Mouse (Mus musculus) erythroid progenitor cell, adult 5-6 weeks (primary cell): ENCODE data around the gene Galntl5. TPM values are rescaled to one million over a fixed set of nuclear protein-coding genes. Genes with fewer than 3 reads are reported as not detected.
"Not testable (repeated sequence)": the region's sequence is repeated elsewhere in the genome, so short reads cannot be mapped to it uniquely, and the experiment has no call there.

ENCODE experiments used
- ATAC-seq: replicated peaks from 2 replicates; pipeline ENCODE4 v1.8.0; 2016; ENCODE audit warnings: moderate number of reproducible peaks, mild to moderate bottlenecking, moderate TSS enrichment, inconsistent platforms; ENCODE audit not compliant: poor library complexity, low FRiP score, severe bottlenecking
- total RNA-seq, 2 experiments: library from RNA; stranded (forward) in 1 of 2; stranded (reverse) in 1 of 2; fragments of 150-400 nt in 1 of 2; fragments of 186-747, 209-891 nt in 1 of 2; gene quantifications; 2 replicates each; pipeline versions ENCODE4 v1.2.3 to v1.2.4; 2015 to 2017; ENCODE audit warnings: low replicate concordance in 2 of 2

Gene Galntl5
- total RNA-seq (2015; ENCODE audit: low replicate concordance) (not detected in 2 replicates), total RNA-seq (2017; ENCODE audit: low replicate concordance) (not detected in 2 replicates)

DNA sequence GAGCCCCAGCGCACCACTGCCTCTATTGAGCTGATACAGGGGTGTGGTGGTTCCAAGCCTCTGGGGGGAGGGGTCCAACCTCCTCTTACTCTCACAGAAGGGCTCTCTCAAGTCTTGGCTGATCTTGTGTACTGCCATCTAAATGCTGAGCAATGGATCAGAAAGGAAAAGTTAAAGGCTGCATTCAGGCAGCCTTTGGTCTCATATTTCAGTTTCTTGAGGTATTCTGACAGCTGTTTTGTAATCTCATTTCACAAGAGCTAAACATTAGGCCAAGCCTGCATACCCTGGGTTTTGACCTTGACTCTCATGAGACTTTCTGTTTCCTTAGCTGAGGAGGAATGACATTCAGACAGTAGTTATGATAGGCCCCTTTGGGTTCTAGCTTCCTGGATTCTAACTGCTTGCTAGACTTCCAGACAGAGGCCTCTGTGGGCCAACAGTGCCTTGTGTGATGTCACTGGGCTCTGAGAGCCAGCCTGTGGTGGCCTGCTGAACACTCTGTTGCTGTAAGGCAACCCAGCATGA lies at the start of gene Galntl5:
Gene Galntl5, plus strand, starts transcription at position 457 of the 528 bp plus-strand sequence.
- ATAC-seq, result no peak

DNA sequence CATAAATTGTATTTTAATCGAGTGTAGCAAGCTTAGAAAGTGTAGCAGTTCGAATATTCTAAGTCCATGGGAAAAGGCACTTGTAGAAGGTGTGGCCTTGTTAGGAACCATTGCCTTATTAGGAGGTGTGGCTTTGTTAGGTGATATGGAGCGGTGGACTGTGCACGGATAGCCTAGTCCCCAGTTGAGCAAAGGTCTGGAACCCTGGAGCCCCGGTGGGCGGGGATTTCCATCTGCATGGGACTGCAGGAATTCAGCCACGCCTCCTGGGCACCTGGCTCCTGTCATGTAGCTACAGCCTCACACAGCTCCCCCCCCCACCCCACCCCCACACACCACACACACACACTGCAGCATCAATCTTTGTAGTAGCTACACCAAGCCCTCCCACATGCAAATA lies 34.6 kb upstream of the Galntl5 start:
- no peak for ATAC-seq

DNA sequence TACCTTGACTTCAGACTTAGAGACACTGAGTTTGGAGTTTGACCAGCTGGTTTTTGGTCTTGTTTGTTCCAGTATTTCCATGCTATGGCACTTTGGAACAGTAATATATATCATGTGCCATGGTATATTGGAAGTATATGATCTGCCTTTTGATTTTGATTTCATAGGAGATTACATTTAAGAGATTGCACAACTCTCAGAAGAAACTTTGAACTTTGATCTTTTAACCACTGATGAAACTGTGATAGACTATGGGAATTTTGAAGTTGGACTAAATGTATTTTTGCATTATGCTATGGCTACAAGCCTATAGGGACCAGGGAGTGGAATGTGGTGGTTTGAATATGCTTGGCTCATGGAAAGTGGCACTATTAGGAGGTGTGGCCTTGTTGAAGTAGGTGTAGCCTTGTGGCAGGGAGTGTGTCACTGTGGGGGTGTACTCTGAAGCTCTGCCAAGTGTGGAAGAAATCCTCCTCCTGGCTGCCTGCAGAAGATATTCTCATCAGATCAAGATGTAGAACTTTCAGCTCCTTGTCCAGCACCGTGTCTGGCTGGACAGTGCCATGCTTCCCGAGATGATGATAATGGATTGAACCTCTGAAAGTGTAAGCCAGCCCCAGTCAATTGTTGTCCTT lies 31.8 kb upstream of the Galntl5 start:
- ATAC-seq, result no peak

DNA sequence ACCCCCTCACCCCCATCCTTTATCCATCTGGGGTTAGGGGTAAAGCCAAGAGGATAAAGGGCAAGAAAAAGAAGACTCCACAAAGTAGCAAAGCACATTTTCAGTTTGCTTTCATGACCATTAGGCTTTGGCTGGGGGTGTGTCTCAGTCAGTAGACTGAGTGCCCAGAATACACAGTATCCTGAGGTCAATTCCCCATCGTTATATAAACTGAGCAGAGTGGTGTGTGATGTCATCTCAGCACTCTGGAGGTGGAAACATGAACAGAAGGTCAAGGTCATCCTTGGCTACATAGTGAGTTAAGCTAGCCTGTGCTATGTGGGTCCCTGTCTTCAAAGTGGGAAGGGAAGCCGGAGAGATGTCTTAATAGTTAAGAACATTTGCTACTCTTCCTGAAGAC lies 27.8 kb upstream of the Galntl5 start:
- no peak for ATAC-seq

DNA sequence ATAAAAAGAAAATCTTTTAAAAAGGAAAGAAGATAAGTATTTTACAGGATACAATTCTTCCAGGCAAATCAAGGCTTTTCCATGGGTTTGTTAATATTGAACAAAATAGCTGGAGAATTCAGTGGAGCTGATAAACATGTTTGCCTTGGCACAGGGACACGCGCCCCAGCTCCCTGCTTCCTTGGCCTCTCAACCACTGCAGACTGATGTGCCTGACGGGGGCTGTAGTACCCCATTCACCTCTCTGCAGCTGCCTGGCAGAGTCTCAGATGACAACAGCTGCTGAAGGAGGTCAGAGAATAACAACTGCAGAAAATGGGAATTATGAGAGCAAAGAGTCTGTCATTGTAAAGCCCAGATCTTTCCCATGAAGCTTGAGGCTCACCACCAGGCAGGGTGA lies 27.3 kb upstream of the Galntl5 start:
- no peak for ATAC-seq

DNA sequence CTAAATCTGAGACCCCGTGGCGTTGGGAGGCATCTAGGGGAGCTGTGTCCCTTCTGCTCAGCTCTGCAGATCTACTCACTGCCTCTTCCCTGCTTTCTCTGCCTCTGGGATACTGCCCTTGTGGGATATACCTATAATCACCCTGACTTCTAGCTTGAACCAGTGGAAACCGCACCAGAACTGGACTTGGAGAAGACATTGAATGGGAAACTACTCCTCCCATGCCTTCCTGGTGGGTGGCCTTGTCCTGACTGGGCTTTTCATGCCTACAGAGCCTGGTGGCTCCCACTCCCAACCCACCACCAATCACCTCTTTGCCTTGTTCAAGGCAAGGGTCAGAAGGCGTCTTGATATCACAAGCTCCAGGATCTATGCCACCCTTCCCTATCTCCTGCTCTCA lies 26.4 kb upstream of the Galntl5 start:
- no peak for ATAC-seq

DNA sequence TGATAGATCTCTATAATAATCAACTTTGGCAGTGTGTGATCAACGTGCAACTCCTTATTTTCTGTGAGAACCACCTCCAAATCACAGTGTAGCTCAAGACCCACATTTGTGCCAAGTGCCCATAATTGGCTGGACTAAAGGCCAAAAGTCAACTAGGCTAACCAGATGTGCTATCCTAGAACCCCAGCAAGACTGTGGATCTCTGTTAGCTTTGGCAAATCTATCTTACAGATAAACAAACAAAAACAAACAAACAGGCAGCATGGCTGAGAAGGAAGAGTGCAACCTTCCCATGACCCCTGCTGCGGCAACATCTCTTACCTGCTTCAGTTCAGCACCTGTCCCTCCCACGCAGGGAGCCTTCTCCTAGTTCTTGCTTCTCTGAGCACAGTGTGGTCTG lies 25.9 kb upstream of the Galntl5 start:
- no peak for ATAC-seq

DNA sequence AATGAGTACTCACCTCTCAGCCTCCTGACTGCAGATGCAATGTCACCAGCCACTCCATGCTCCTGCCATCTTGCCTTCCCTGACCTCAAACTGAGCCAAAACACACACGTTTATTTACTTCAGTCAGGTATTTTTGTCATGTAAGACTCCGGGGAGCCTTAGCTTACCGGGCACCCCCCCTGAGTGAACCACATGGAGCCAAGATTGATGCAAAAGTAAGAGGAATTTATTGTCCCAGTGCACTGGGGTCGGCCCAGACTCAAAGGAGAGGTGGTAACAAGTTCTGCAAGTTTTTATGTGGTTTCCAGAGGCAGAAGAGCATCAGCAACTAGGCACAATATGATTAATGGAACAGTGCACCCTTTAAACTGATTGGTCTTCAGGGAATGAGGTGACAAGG lies 24.1 kb upstream of the Galntl5 start:
- no peak for ATAC-seq

DNA sequence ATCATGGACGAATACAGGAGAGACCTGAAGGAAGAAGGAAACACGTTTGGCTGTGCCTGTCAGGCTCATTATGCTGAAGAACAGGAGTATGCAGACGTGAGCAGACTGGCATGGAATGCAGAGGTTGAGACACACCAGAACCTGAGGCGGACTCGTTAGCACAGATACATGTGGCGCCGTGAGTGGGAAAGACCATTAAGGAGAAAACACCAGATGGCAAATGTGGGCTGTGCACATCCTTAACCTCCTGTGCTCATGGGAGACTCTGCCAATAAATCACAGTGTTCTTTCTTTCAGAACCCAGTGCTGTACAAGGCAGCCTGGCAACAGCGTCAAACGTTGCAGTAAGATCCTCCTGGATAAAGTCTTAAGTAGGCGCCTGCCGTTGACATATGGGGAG lies 20.7 kb upstream of the Galntl5 start:
- ATAC-seq, result no peak

DNA sequence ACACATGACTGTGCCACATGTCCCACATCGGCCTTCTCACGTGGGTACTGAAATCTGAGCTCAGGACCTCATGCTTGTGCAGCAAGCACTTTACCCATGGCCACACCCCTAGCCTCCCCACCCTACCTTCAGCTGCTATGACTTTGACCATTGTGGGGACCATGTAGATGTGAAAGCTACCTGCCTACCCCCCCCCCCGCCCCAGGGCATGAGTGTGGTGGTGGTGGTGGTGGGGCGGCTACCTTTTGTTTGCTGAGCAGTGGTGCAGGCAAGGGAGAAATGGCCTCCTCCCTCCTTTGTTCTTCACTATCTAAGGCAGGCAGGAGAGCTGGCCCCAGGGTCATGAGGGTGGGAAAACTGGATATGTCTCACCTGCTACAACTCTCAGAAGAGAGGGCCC lies 18.3 kb upstream of the Galntl5 start:
- ATAC-seq, result no peak

DNA sequence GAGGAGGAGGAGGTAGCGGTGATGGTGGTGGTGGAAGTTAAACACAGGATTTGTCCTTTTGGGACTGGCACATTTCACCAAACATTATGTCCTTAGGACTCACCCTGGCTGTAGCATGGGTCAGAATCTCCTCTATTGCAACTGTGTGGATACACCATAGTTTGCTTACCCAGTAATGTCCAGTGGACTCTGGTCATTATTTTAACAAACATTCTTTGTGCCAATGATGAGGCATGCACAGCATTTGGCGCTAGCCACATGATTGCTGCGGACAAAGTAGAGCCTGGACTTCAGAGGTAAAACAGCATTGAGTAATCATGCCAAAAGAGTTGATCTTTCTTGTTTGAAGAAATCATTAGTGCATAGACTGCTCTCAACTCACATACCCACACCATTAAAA lies 17.3 kb upstream of the Galntl5 start:
- no peak for ATAC-seq

DNA sequence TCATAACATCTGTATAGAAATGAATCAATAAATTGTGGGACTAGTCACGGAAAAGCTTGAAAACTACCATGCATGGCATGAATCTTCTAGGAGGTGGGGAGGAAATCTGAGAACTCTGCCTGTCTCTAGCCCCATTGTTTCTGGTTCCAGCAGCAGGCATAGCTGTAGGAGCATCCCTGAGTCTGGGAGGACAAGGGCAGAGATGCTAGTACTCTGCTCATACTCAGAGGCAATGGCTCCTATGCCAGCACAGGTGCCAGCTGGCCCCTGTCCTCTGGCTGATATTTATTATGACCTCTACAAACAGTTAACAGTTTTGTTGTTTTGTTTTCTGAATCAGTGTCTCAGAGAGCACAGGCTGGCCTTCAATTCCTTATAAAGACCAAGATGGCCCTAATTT lies 16.9 kb upstream of the Galntl5 start:
- no peak for ATAC-seq

DNA sequence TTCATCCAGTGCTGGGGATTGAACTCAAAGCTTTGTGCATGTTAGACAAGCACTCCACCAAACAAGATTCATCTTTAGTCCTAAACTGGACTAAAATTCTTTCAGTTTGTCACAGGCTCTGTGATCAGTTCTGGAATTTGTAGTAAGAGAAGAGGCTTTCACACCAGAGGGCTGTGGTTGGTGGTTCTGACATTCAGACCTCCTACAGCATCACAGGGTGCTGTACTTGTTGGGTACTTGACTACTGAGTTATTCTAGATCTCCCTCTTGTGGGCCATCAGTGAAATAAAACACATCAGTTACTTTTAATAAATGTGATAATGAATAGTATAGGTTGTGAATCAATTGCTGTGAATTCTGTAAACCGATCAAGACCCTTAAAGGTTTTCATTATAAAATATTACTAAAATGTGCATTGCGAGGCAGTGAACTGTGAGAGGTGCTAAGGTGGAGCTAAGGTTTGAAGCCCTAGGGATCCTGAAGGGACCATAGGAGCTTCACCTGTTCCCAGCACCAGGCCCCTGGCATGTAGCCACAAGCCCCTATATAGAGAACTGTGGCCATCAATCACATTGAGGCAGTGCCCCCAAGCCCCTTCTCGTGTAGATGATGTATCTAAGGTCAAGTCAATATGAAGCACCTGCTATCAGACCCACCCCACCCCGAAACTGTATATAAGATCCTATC lies 16.0 kb upstream of the Galntl5 start:
- no peak for ATAC-seq

DNA sequence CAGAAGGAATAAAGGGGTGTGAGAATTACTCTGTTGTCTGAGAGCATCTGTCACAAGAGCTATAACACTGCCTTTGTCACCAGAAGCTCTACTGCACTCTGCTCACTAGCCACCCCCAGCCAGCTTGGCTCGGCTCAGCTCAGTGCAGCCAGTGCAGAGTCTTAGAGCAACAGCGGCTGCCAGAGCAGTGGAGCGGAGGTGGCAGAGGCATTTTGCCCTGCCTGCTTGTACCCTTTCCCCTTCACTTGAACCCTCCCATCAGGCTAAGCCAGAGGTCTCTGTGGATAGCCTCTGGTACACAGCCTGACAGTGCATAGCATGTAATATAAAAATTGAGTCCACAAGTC lies 15.5 kb upstream of the Galntl5 start:
- ATAC-seq, result no peak

DNA sequence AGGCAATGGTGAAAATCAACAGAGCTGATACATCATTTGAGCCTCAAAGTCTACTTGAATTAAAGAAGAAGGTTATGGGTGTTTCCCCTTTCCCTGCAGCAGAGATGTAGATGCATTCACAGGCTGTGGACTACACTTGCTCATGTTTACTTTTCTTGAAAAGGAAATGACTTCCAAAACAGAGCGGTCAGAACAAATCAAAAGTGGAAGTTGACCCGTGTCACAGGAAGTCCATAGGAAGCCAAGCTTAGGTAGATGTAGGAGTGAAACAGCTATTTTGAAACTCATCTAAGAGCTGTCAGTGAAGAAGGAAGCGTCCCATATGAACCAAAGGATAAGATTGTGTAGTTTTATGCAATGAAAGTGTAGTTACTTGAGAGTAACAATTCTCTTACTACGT lies 14.6 kb upstream of the Galntl5 start:
- no peak for ATAC-seq

DNA sequence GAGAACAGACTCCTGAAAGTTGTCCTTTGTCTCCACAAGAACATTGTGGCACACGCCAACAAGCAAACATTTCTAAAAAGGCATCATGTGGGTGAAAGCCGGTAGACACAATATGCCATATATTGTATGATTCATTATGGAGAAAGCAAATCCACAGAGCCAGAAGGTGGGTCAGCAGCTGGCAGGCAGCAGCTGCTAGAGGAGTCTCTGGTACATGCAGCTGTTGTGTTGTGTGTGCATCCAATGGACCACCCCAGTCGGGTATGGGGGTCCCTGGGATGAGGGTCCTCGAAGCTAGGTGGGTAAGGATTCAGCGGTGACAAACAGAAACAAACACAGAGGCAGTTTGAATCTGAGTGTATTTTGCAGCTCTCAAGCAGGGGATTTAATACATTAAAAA lies 3.3 kb upstream of the Galntl5 start:
- not testable (repeated sequence) for ATAC-seq

DNA sequence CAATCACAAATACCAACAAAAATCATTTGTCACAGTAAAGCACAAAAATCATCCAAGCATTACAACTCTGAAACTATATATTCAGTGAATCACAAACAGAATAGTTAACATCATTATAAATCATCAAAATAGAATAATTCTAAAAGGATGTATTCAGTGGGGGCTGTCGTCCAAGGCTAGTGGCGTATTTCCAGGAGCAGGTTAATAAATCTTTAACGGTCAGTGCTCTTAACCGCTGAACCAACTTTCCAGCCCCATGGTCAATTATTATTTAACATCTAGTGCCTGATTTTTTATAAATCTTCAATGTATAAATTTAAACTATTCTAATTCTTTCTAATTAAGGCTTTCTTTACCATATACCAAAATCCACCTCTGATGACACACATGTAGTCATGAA lies 2.7 kb upstream of the Galntl5 start:
- ATAC-seq, result not testable (repeated sequence)

DNA sequence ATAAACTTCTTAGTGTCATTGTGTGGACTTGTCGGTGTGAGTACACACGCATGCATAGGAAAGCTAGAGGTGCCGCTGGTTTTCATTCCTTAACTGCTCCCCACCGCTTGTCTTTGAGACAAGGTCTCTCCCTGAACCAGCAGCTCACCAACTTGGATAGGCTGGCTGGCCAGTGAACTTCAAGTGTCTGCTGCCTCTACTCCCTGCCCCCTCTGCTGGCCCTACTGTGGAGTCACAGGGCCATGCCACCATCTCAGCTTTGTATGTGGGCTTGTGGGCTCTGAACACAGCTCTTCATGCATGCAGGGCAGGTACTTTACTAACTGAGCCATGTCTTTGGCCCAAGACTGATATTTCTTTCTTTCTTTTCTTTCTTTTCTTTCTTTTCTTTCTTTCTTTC lies 2.0 kb upstream of the Galntl5 start:
- ATAC-seq, result no peak

DNA sequence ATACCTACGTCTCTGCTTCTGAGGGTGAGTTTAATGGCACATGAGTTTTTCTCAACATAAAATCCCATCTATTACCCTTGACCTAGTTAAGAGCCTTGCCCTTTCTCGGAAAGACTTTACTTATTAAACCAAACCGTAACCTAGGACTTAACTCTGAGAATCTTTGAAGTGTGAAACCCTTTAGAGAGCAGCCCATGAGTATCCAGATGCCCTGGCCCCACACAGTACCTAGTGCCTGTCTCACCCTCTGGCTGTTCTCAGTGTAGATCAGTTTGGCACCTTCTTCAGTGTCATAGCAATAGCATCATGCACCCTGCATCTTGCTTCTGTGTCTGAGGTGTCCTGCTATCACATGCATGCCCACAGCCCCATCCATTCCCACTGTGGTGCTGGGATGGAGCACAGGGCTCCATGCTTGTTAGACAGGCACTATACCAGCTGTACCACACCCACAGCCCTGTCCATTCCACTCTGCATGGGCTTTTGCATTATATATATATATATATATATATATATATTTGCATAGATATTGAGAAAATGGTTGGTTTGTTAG lies 1.2 kb upstream of the Galntl5 start:
- no peak for ATAC-seq

DNA sequence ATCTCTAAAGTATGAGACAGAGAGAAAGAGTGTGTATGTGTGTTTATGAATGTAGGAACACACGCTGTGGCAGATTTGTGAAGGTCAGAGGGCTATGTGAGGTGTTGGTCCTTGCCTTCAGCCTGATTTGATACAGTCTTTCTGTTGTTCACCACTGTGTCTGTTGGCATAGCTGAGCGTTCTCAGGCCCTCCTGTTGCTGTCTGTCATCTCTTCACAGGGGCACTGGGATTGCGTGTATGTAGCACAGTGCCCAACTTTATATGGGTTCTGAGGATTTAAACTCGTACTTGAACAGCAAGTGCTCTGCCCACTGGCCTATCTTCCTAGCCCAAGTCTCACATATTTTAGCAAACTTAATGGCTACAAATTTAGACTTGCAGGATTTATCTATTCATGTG lies 2.3 kb downstream of the Galntl5 start:
- no peak for ATAC-seq

DNA sequence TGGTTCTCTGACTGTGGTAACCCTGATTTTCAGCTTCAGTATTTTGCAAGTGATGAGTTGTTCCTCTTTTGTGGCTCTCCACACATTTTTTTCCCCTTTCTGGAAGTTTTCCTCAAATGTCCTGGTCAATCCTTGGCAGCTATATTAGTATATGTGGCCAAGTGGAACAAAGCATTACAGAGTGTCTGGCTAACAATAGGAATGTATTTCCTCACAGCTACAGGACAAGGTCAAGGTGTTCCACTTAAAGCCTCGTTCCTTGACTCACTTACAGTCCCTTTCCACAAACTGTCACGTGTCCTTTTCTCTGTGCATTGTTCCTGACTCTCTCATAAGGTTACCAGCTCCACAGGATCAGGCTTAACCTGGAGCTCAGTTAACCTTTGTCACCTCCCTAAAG lies 3.3 kb downstream of the Galntl5 start:
- ATAC-seq, result no peak
